Mouse (Mus musculus) heart, adult 18-20 months (tissue): ENCODE results near the gene Saa3. TPM values are rescaled to one million over a fixed set of nuclear protein-coding genes. Genes with fewer than 3 reads are reported as not detected.
"Not testable (repeated sequence)": the region's sequence is repeated elsewhere in the genome, so short reads cannot be mapped to it uniquely, and the experiment has no call there.

ENCODE experiments used
- DNase-seq, 2 experiments: peaks; one replicate each; pipeline ENCODE4 v3.0.0; 2021 to 2022; ENCODE audit warnings: mixed read lengths in 1 of 2
- total RNA-seq, 2 experiments: library from RNA; stranded (reverse); gene quantifications; 2 replicates each; pipeline ENCODE4 v1.2.3; 2021

The Saa3 gene
- total RNA-seq, 2 experiments from 2014 or later: 1.4 to 1.7 TPM

- DNase-seq: no peak
Observed at GRCm38 (mm10) chr7:46712250-46712649, 3.2 kb downstream of the Saa3 start.

GRCm38 (mm10) chr7:46710390-46710844 is 5.1 kb downstream of the Saa3 start, which contains the start of gene Saal1:
TSS of gene Saal1 (minus strand) at chr7:46710680.
- peak; percentile 83 to 92 for DNase-seq

- DNase-seq: no peak
Observed at GRCm38 (mm10) chr7:46700521-46701025, 14.9 kb downstream of the Saa3 start.

- DNase-seq: no peak
Observed at GRCm38 (mm10) chr7:46696754-46697153, 18.7 kb downstream of the Saa3 start.

GRCm38 (mm10) chr7:46686827-46687226 is 28.7 kb downstream of the Saa3 start:
- DNase-seq: no peak

- no peak for DNase-seq
Observed at GRCm38 (mm10) chr7:46680732-46681131, 34.8 kb downstream of the Saa3 start.

GRCm38 (mm10) chr7:46679044-46679443 is 36.5 kb downstream of the Saa3 start:
- DNase-seq: not testable (repeated sequence)

GRCm38 (mm10) chr7:46678417-46678816 is 37.1 kb downstream of the Saa3 start:
- DNase-seq: no peak

GRCm38 (mm10) chr7:46676808-46677360 is 38.6 kb downstream of the Saa3 start:
- DNase-seq: no peak

GRCm38 (mm10) chr7:46675886-46676285 is 39.6 kb downstream of the Saa3 start:
- DNase-seq: no peak

GRCm38 (mm10) chr7:46675061-46675460 is 40.4 kb downstream of the Saa3 start:
- no peak for DNase-seq

GRCm38 (mm10) chr7:46672160-46672672 is 43.3 kb downstream of the Saa3 start, which contains the start of gene Tph1:
TSS of gene Tph1 (minus strand) at chr7:46672537.
- no peak for DNase-seq

- DNase-seq: no peak
Observed at GRCm38 (mm10) chr7:46667256-46667655, 48.2 kb downstream of the Saa3 start.

GRCm38 (mm10) chr7:46665236-46665635 is 50.3 kb downstream of the Saa3 start:
- peak in 1 of 2 experiments; percentile 8 for DNase-seq

Other genes starting within 250 kb of the Saa3 start
- 1 to 10 TPM; 3.8 to 5.9 TPM for gene Sergef, start 75.9 kb downstream of the Saa3 start, total RNA-seq
- gene Tph1, start 43.2 kb downstream of the Saa3 start, total RNA-seq: not detected
- 1 to 10 TPM; 3.5 to 5.3 TPM for gene Saal1, start 5.0 kb downstream of the Saa3 start, total RNA-seq
- gene Saa4, start 16.9 kb upstream of the Saa3 start, total RNA-seq: not detected
- gene Saa1, start 27.3 kb upstream of the Saa3 start, total RNA-seq: not detected
- not detected for gene Saa2, start 36.1 kb upstream of the Saa3 start, total RNA-seq
- 10 to 100 TPM in 1 of 2 experiments, 1 to 10 TPM in 1; 7.7 to 11.6 TPM for gene Hps5, start 80.4 kb upstream of the Saa3 start, total RNA-seq
- 10 to 100 TPM; 15.9 to 19.4 TPM for gene Gtf2h1, start 80.4 kb upstream of the Saa3 start, total RNA-seq
- gene Ldha, start 125.8 kb upstream of the Saa3 start, total RNA-seq: 100 to 1,000 TPM; 768 to 793 TPM
- gene Ldhc, start 145.5 kb upstream of the Saa3 start, total RNA-seq: not detected
- 10 to 100 TPM; 62.5 to 68.1 TPM for gene Tsg101, start 204.3 kb upstream of the Saa3 start, total RNA-seq
- gene Uevld, start 242.8 kb upstream of the Saa3 start, total RNA-seq: 10 to 100 TPM; 11.1 to 13.5 TPM